Mouse (Mus musculus): ENCODE results near the gene Gm4297.
"Not testable (repeated sequence)": the region's sequence is repeated elsewhere in the genome, so short reads cannot be mapped to it uniquely, and the experiment has no call there.

The Gm4297 gene

GRCm38 (mm10) chrX:24574795-24575194 lies at the start of gene Gm4297:
TSS of gene Gm4297 (minus strand) at chrX:24574895.
- not testable (repeated sequence) for DNase-seq (ENCODE audit: low spot score in 2 of 2)
